Mouse (Mus musculus): ENCODE data around the gene Slc12a8. TPM values are rescaled to one million over a fixed set of nuclear protein-coding genes. Genes with fewer than 3 reads are reported as not detected.
A peak's percentile ranks its signal among the peaks of the same experiment; 100 is the strongest.

The Slc12a8 gene
- polyA plus RNA-seq, 2 experiments = 0.06 TPM; not detected in 1

- ATAC-seq (ENCODE audit: insufficient read depth) (no peak), DNase-seq (ENCODE audit: low read depth in 3 of 3, low spot score in 3 of 3) (no peak)
- H3K4me2 ChIP-seq (ENCODE audit: low read depth) = no peak overlapping the region
- H3K4me3 ChIP-seq (ENCODE audit: insufficient read depth in 1 of 2, low read depth in 2 of 2, low read length in 2 of 2) = no peak overlapping the region
- H3K4me1 ChIP-seq (replicated peaks; ENCODE audit: control insufficient read depth in 2 of 2, insufficient read depth in 2 of 2, low read length in 1 of 2) = peaks cover 8 to 18% of the 10 kb centered on the region in 2 experiments
- H3K27ac ChIP-seq = no peak overlapping the region
- TF ChIP-seq CTCF (IDR thresholded peaks at IDR 0.05; ENCODE audit: low read depth) (no peak), EP300 (IDR thresholded peaks at IDR 0.05; ENCODE audit: low read depth) (no peak)
- no peaks in the 10 kb centered on the region for H3K36me3 ChIP-seq (replicated peaks; ENCODE audit: control insufficient read depth, insufficient read depth, low read depth)
- no peak overlapping the region for H3K9ac ChIP-seq (replicated peaks)
- H3K27me3 ChIP-seq (ENCODE audit: control insufficient read depth, insufficient read depth, low read length) = no peaks in the 10 kb centered on the region
- no peaks in the 10 kb centered on the region for H3K9me3 ChIP-seq (ENCODE audit: control insufficient read depth, low read length)
Observed at GRCm38 (mm10) chr16:33681661-33682060, 164.5 kb downstream of the Slc12a8 start.

DNA sequence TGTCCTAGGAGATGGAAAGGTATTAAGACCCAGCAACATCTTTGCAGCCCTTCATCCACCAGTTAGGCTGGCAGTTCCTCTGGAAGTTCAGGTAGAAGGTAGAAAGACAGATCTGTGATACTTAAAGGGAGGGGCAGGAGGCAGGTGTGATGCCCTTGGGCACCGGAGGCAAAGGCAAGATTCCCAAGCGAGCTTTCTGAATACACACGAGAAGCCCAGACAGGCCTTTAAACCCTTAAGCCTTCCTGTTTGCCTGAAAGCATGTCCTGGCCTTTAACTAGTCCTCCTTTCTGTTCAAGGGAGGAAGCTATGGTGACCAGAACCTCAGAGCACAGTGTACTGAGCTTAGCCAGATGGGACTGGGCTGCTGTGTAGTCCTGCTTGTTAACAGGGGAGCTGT is 165.5 kb downstream of the Slc12a8 start:
- Histone ChIP-seq H3K36me3 (replicated peaks; ENCODE audit: control insufficient read depth, insufficient read depth, low read depth) (no peaks in the 10 kb centered on the region), H3K9me3 (ENCODE audit: control insufficient read depth, low read length) (no peaks in the 10 kb centered on the region), H3K27ac (no peak overlapping the region), H3K4me1 (replicated peaks; ENCODE audit: control insufficient read depth in 2 of 2, insufficient read depth in 2 of 2, low read length in 1 of 2) (peaks cover 8 to 25% of the 10 kb centered on the region in 2 experiments), H3K4me2 (ENCODE audit: low read depth) (no peak overlapping the region), H3K27me3 (ENCODE audit: control insufficient read depth, insufficient read depth, low read length) (no peaks in the 10 kb centered on the region), H3K9ac (replicated peaks) (no peak overlapping the region), H3K4me3 (ENCODE audit: insufficient read depth in 1 of 2, low read depth in 2 of 2, low read length in 2 of 2) (no peak overlapping the region)
- no peak for TF ChIP-seq EP300 (IDR thresholded peaks at IDR 0.05; ENCODE audit: low read depth)
- no peak for TF ChIP-seq CTCF (IDR thresholded peaks at IDR 0.05; ENCODE audit: low read depth)
- DNase-seq (ENCODE audit: low read depth in 3 of 3, low spot score in 3 of 3) (no peak), ATAC-seq (ENCODE audit: insufficient read depth) (no peak)
- WGBS (ENCODE audit: insufficient replicate concordance) = 86% methylated on average over 3 of the region's 3 CpGs

- H3K27me3 ChIP-seq (ENCODE audit: control insufficient read depth, insufficient read depth, low read length) = no peaks in the 10 kb centered on the region
- peak overlapping the region; percentile 85 for H3K4me2 ChIP-seq (ENCODE audit: low read depth)
- TF ChIP-seq CTCF (IDR thresholded peaks at IDR 0.05; ENCODE audit: low read depth) (no peak), EP300 (IDR thresholded peaks at IDR 0.05; ENCODE audit: low read depth) (no peak)
- no peaks in the 10 kb centered on the region for H3K36me3 ChIP-seq (replicated peaks; ENCODE audit: control insufficient read depth, insufficient read depth, low read depth)
- ATAC-seq (ENCODE audit: insufficient read depth) = no peak
- H3K4me1 ChIP-seq (replicated peaks; ENCODE audit: control insufficient read depth in 2 of 2, insufficient read depth in 2 of 2, low read length in 1 of 2) = peaks cover 8 to 28% of the 10 kb centered on the region in 2 experiments
- DNase-seq (ENCODE audit: low read depth in 3 of 3, low spot score in 3 of 3) = no peak
- H3K9me3 ChIP-seq (ENCODE audit: control insufficient read depth, low read length) = no peaks in the 10 kb centered on the region
- peak overlapping the region; percentile 58 to 64 for H3K4me3 ChIP-seq (ENCODE audit: insufficient read depth in 1 of 2, low read depth in 2 of 2, low read length in 2 of 2)
- WGBS (ENCODE audit: insufficient replicate concordance) = 49% methylated on average over 13 of the region's 13 CpGs
- H3K27ac ChIP-seq = no peak overlapping the region
- no peak overlapping the region for H3K9ac ChIP-seq (replicated peaks)
Observed at GRCm38 (mm10) chr16:33683206-33684161, 166.4 kb downstream of the Slc12a8 start.

GRCm38 (mm10) chr16:33684162-33684702 is 167.1 kb downstream of the Slc12a8 start, which contains the start of gene Heg1:
Gene Heg1 (plus strand): TSS chr16:33684370.
- H3K27me3 ChIP-seq (ENCODE audit: control insufficient read depth, insufficient read depth, low read length) = no peaks in the 10 kb centered on the region
- peak within 1 kb of the TSS; percentile 85 for H3K4me2 ChIP-seq (ENCODE audit: low read depth)
- under 1% methylated on average over 55 of the region's 57 CpGs for WGBS (ENCODE audit: insufficient replicate concordance)
- DNase-seq (ENCODE audit: low read depth in 3 of 3, low spot score in 3 of 3) (peak; percentile 56 to 62 (median 61)), ATAC-seq (ENCODE audit: insufficient read depth) (peak; percentile 85)
- peaks cover 8 to 28% of the 10 kb centered on the region in 2 experiments for H3K4me1 ChIP-seq (replicated peaks; ENCODE audit: control insufficient read depth in 2 of 2, insufficient read depth in 2 of 2, low read length in 1 of 2)
- H3K4me3 ChIP-seq (ENCODE audit: insufficient read depth in 1 of 2, low read depth in 2 of 2, low read length in 2 of 2) = peak within 1 kb of the TSS; percentile 58 to 64
- no peaks in the 10 kb centered on the region for H3K9me3 ChIP-seq (ENCODE audit: control insufficient read depth, low read length)
- H3K36me3 ChIP-seq (replicated peaks; ENCODE audit: control insufficient read depth, insufficient read depth, low read depth) = no peaks in the 10 kb centered on the region
- H3K9ac ChIP-seq (replicated peaks) = peak within 1 kb of the TSS; percentile 67
- no peak for TF ChIP-seq EP300 (IDR thresholded peaks at IDR 0.05; ENCODE audit: low read depth)
- no peak for TF ChIP-seq CTCF (IDR thresholded peaks at IDR 0.05; ENCODE audit: low read depth)
- H3K27ac ChIP-seq = no peak within 1 kb of the TSS
